Mouse (Mus musculus): ENCODE data around the gene Hspb9. TPM values are rescaled to one million over a fixed set of nuclear protein-coding genes. Genes with fewer than 3 reads are reported as not detected.
A peak's percentile ranks its signal among the peaks of the same experiment; 100 is the strongest.

Hspb9 gene
- polyA plus RNA-seq, 1 experiment from 2014 or later = 0.97 TPM

DNA sequence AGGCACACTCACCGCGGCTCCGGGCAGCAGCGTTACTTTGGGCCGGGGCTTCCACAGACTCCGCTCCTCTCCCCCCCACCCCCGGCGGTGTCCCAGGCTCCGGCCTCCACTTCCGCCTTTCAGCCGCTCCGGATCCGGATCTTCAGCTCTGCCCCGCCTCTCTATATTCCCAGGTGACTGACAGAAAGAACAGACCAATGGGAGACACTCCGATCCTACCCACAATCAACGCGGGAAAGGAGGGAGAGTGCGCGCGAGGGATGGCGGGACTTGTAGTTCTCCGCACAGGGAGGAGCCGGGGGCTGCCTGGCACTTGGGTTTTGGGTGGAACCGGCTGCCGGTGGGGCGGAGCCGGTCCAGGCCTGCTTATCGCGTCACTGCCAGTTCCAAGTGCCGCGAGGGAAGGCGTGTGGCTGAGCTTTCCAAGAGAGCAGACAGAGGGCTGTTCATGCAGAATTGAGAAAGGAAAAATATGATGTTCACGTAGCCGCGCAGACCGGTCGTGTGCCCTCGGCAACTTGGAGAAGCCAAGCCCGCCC lies 24.5 kb downstream of the Hspb9 start, which contains the start of gene Rab5c:
Gene Rab5c (minus strand): TSS at position 150 of the 539 bp plus-strand sequence.
- WGBS = under 1% methylated on average over 39 of the region's 39 CpGs
- ATAC-seq (ENCODE audit: insufficient read depth) = peak; percentile 100
- H3K4me1 ChIP-seq (ENCODE audit: insufficient read depth) = peaks cover 6% of the 10 kb centered on the region
- peak within 1 kb of the TSS; percentile 90 for H3K9ac ChIP-seq
- peak; percentile 99 for DNase-seq
- H3K4me2 ChIP-seq = peak within 1 kb of the TSS; percentile 84
- 0 out of 2 replicates have a peak, but pooled peaks cover 2% of the 10 kb centered on the region for H3K36me3 ChIP-seq (ENCODE audit: insufficient read depth)
- H3K9me3 ChIP-seq (ENCODE audit: low read depth, low read length) = no peaks in the 10 kb centered on the region
- H3K4me3 ChIP-seq (ENCODE audit: low read depth, low read length) = peak within 1 kb of the TSS; percentile 90
- TF ChIP-seq CTCF (IDR thresholded peaks at IDR 0.05; ENCODE audit: low read depth) = no peak
- peak within 1 kb of the TSS; percentile 71 for H3K27ac ChIP-seq (ENCODE audit: low read depth)
- no peaks in the 10 kb centered on the region for H3K27me3 ChIP-seq (ENCODE audit: insufficient read depth, low read length)

- peaks cover 6% of the 10 kb centered on the region for H3K4me1 ChIP-seq (ENCODE audit: insufficient read depth)
- H3K9ac ChIP-seq = peak overlapping the region; percentile 57
- H3K4me2 ChIP-seq = peak overlapping the region; percentile 84
- no peaks in the 10 kb centered on the region for H3K27me3 ChIP-seq (ENCODE audit: insufficient read depth, low read length)
- H3K36me3 ChIP-seq (ENCODE audit: insufficient read depth) = no peaks in the 10 kb centered on the region
- no peak overlapping the region; the same call in 1 of the 2 replicates for H3K27ac ChIP-seq (ENCODE audit: low read depth)
- no peak for DNase-seq
- 21% methylated on average over 5 of the region's 5 CpGs for WGBS
- no peak for TF ChIP-seq CTCF (IDR thresholded peaks at IDR 0.05; ENCODE audit: low read depth)
- ATAC-seq (ENCODE audit: insufficient read depth) = no peak
- peak overlapping the region; percentile 90 for H3K4me3 ChIP-seq (ENCODE audit: low read depth, low read length)
- H3K9me3 ChIP-seq (ENCODE audit: low read depth, low read length) = no peaks in the 10 kb centered on the region
Measured at GRCm38 (mm10) chr11:100738749-100739148, 25.1 kb downstream of the Hspb9 start.

DNA sequence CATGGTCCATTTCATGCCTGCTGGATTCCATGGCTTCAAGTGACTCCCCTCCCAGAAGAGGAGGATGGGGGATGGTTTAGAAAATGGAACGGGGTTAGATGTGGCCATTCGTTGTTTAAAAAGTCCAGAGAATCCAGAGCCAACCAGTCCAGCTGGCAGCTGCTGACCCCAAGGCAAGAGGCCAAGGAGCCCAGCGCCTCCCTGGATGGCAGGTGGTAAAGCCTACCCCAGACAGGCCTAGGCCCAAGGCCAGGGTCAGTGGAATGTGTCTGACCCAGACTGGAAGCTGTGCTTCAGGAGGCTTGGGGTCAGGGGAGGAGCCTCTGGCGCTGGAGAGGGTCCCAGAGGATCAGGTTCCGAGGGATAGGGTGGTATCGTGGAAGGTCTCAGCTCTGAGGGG lies 27.7 kb downstream of the Hspb9 start:
- H3K9ac ChIP-seq = no peak overlapping the region
- H3K4me2 ChIP-seq = no peak overlapping the region
- DNase-seq (no peak), ATAC-seq (ENCODE audit: insufficient read depth) (no peak)
- H3K27me3 ChIP-seq (ENCODE audit: insufficient read depth, low read length) = no peaks in the 10 kb centered on the region
- no peak overlapping the region for H3K4me3 ChIP-seq (ENCODE audit: low read depth, low read length)
- no peak for TF ChIP-seq CTCF (IDR thresholded peaks at IDR 0.05; ENCODE audit: low read depth)
- WGBS = 64% methylated on average over 6 of the region's 6 CpGs
- H3K27ac ChIP-seq (ENCODE audit: low read depth) = no peak overlapping the region
- no peaks in the 10 kb centered on the region for H3K9me3 ChIP-seq (ENCODE audit: low read depth, low read length)
- no peaks in the 10 kb centered on the region for H3K36me3 ChIP-seq (ENCODE audit: insufficient read depth)
- peaks cover 6% of the 10 kb centered on the region for H3K4me1 ChIP-seq (ENCODE audit: insufficient read depth)

DNA sequence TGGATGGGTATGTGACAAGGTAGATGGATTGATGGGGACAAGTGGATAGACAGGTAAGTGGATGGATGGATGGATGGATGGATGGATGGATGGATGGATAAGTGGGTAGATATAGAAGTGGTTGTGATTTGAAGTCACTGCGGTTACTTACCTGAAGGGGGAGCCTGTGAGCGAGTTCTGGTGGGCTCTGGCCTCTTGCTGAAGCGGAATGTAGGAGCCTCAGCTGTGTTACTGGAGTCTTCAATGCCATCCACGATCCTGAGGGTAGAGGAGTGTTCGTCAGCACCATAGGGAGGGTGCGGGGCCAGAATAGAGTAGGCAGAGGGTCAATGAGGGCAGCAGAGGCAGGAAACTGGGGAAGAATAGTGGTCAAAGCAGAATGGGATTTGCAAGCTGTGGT lies 31.4 kb downstream of the Hspb9 start:
- no peak overlapping the region for H3K4me3 ChIP-seq (ENCODE audit: low read depth, low read length)
- H3K36me3 ChIP-seq (ENCODE audit: insufficient read depth) = no peaks in the 10 kb centered on the region
- H3K9ac ChIP-seq = no peak overlapping the region
- DNase-seq = peak; percentile 82
- ATAC-seq (ENCODE audit: insufficient read depth) = no peak
- peak; percentile 71 for TF ChIP-seq CTCF (IDR thresholded peaks at IDR 0.05; ENCODE audit: low read depth)
- no peak overlapping the region for H3K4me2 ChIP-seq
- H3K9me3 ChIP-seq (ENCODE audit: low read depth, low read length) = no peaks in the 10 kb centered on the region
- no peak overlapping the region for H3K27ac ChIP-seq (ENCODE audit: low read depth)
- H3K27me3 ChIP-seq (ENCODE audit: insufficient read depth, low read length) = peaks cover 14% of the 10 kb centered on the region; the same call in 1 of the 2 replicates
- no peaks in the 10 kb centered on the region for H3K4me1 ChIP-seq (ENCODE audit: insufficient read depth)
- WGBS = 12% methylated on average over 6 of the region's 6 CpGs

- Histone ChIP-seq H3K36me3 (ENCODE audit: insufficient read depth) (no peaks in the 10 kb centered on the region), H3K9ac (no peak overlapping the region), H3K27ac (ENCODE audit: low read depth) (no peak overlapping the region), H3K4me1 (ENCODE audit: insufficient read depth) (no peaks in the 10 kb centered on the region), H3K4me3 (ENCODE audit: low read depth, low read length) (no peak overlapping the region), H3K9me3 (ENCODE audit: low read depth, low read length) (no peaks in the 10 kb centered on the region), H3K27me3 (ENCODE audit: insufficient read depth, low read length) (peaks cover 14% of the 10 kb centered on the region; the same call in 1 of the 2 replicates), H3K4me2 (no peak overlapping the region)
- TF ChIP-seq CTCF (IDR thresholded peaks at IDR 0.05; ENCODE audit: low read depth) = no peak
- no peak for ATAC-seq (ENCODE audit: insufficient read depth)
- DNase-seq = no peak
- WGBS = 81% methylated on average over 10 of the region's 10 CpGs
Measured at GRCm38 (mm10) chr11:100746546-100746945, 32.9 kb downstream of the Hspb9 start.

DNA sequence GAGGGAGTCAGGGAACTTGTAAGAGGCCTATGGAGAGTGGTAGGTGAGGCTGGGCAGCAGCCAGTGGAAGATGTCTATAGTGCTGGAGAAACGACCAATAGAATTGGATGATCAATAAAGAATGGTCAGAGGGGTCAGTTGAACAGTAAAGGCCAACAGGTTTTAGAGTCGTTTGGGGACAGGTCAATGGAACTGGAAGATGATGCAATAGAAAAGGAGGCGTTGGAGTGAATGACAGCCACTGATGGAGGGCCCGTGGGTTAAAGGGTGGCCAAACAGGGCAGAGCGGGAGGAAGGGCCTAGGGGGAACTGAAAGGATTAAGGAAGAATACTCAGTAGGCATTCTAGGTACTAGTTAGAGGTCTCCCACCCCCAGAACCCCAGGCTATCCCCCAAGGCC lies 33.5 kb downstream of the Hspb9 start:
- ATAC-seq (ENCODE audit: insufficient read depth) = no peak

DNA sequence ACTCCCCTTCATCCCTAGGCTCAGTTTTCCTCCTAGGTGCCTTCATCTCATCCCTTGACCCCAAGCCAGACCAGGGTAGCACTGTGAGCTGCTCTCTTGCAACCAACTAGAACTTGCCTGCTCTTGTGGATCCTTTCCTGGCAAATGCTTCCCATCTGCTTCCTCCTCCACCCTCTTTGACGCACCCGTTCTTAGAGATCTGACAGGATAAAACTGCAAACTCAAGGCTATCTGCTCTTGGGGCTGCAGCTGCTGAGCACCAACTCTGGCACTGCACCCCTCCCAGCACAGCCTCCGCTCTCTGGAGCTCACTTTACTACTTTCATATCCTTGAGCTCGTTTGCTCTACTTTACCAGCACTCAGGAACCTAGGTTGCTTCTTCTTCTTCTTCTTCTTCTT lies 35.0 kb downstream of the Hspb9 start:
- H3K36me3 ChIP-seq (ENCODE audit: insufficient read depth) = no peaks in the 10 kb centered on the region
- H3K27me3 ChIP-seq (ENCODE audit: insufficient read depth, low read length) = peaks cover 20% of the 10 kb centered on the region; the same call in 1 of the 2 replicates

More for the DNA sequence above, 33.5 kb downstream of the Hspb9 start:
- Histone ChIP-seq H3K27me3 (ENCODE audit: insufficient read depth, low read length) (peaks cover 14% of the 10 kb centered on the region; the same call in 1 of the 2 replicates), H3K4me2 (no peak overlapping the region), H3K9me3 (ENCODE audit: low read depth, low read length) (no peaks in the 10 kb centered on the region), H3K9ac (no peak overlapping the region), H3K4me3 (ENCODE audit: low read depth, low read length) (no peak overlapping the region), H3K27ac (ENCODE audit: low read depth) (no peak overlapping the region), H3K36me3 (ENCODE audit: insufficient read depth) (no peaks in the 10 kb centered on the region), H3K4me1 (ENCODE audit: insufficient read depth) (no peaks in the 10 kb centered on the region)
- DNase-seq = no peak
- 60% methylated on average over 5 of the region's 5 CpGs for WGBS
- TF ChIP-seq CTCF (IDR thresholded peaks at IDR 0.05; ENCODE audit: low read depth) = no peak

More for the DNA sequence above, 35.0 kb downstream of the Hspb9 start:
- 67% methylated on average over 4 of the region's 4 CpGs for WGBS
- H3K9me3 ChIP-seq (ENCODE audit: low read depth, low read length) = no peaks in the 10 kb centered on the region
- H3K27ac ChIP-seq (ENCODE audit: low read depth) = no peak overlapping the region
- no peaks in the 10 kb centered on the region for H3K4me1 ChIP-seq (ENCODE audit: insufficient read depth)
- TF ChIP-seq CTCF (IDR thresholded peaks at IDR 0.05; ENCODE audit: low read depth) = no peak
- DNase-seq (no peak), ATAC-seq (ENCODE audit: insufficient read depth) (no peak)
- H3K9ac ChIP-seq = no peak overlapping the region
- H3K4me2 ChIP-seq = no peak overlapping the region
- no peak overlapping the region for H3K4me3 ChIP-seq (ENCODE audit: low read depth, low read length)

All from lung, embryonic 14.5 days (tissue).